Mouse (Mus musculus) hindbrain, embryonic 10.5 days (tissue): ENCODE results near the gene Tada3. TPM values are rescaled to one million over a fixed set of nuclear protein-coding genes. Genes with fewer than 3 reads are reported as not detected.

ENCODE experiments used
- DNase-seq: peaks from one replicate; pipeline ENCODE4 v3.0.0-alpha.2; 2017; ENCODE audit warnings: low spot score
- H3K27ac ChIP-seq: fragments of 300-500 bp; sonication (generic); 2 replicates; pipeline ENCODE4 v1.5.1; 2016; ENCODE audit warnings: mild to moderate bottlenecking, moderate library complexity
- H3K27me3 ChIP-seq: fragments of 300-500 bp; sonication (generic); 2 replicates; pipeline ENCODE4 v1.6.1; 2016; ENCODE audit warnings: mild to moderate bottlenecking; ENCODE audit not compliant: poor library complexity, insufficient read depth, severe bottlenecking
- H3K36me3 ChIP-seq: fragments of 300-500 bp; sonication (generic); 2 replicates; pipeline ENCODE4 v1.6.1; 2016; ENCODE audit warnings: mild to moderate bottlenecking, moderate library complexity
- H3K4me1 ChIP-seq: fragments of 300-500 bp; sonication (generic); replicated peaks from 2 replicates; pipeline ENCODE4 v1.6.1; 2016; ENCODE audit warnings: mild to moderate bottlenecking
- H3K4me3 ChIP-seq: fragments of 300-500 bp; sonication (generic); 2 replicates; pipeline ENCODE4 v1.5.1; 2016; ENCODE audit warnings: mild to moderate bottlenecking, moderate library complexity
- H3K9me3 ChIP-seq: fragments of 300-500 bp; sonication (generic); 2 replicates; pipeline ENCODE4 v1.6.1; 2016; ENCODE audit warnings: mild to moderate bottlenecking, moderate library complexity
- WGBS: fragments of 180-500 bp; shearing (Covaris S2); methylation state at CpG from one replicate; pipeline ENCODE4 v1.1.7; 2016; 5-methylcytosine and 5-hydroxymethylcytosine counted together
- polyA plus RNA-seq: library from polyadenylated mRNA; unstranded; fragments of >200 nt; fragmentation: Nextera tagmentation; extraction: Ambion mirVana; gene quantifications from 2 replicates; pipeline ENCODE4 v1.2.1, GENCODE M21; 2016

The Tada3 gene
- polyA plus RNA-seq, 1 experiment from 2014 or later, result 63.9 TPM

DNA sequence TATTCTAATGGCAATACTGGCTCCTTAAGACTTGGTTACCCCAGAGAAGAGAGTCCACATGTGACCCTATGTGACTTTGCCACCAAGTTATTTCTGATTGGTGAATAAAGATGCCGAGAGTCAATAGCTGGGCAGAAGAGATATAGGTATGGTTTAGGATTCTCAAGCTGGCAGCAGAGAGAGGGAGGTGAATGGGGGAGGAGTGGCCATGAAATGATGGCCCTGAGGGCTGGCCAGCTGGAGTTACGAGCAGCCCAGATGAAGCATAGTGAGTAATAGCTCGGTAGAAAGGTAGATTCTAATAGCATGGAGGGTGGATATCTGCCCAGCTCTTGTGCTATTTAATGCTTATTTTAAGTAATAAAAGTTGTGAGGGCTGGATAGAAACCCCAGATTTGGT is 24.9 kb downstream of the Tada3 start:
- no peak overlapping the region for H3K4me3 ChIP-seq
- 81% methylated on average over 3 of the region's 3 CpGs for WGBS
- H3K4me1 ChIP-seq, result no peaks in the 10 kb centered on the region
- no peaks in the 10 kb centered on the region for H3K27me3 ChIP-seq
- H3K27ac ChIP-seq, result no peak overlapping the region
- no peaks in the 10 kb centered on the region for H3K9me3 ChIP-seq
- no peak for DNase-seq
- H3K36me3 ChIP-seq, result no peaks in the 10 kb centered on the region

DNA sequence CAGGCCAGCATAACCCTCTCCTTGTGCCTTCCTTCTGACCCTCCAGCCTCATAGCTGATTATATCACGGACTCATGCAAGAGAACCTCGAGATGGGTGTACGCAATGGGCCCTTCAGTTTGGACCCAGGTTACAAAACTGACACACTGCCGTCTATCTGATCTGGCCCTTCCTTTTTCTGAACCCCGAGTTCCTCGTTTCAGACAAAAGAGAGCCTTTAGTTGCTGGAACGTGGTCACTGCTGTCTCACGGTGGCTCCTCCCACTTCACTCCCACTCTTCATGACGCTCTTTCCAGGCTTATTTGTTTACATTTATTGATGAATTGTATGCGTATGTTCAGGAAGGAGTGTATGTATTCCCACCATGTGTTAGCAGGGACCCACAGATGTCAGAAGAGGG is 26.0 kb downstream of the Tada3 start:
- Histone ChIP-seq H3K27me3 (no peaks in the 10 kb centered on the region), H3K9me3 (no peaks in the 10 kb centered on the region), H3K36me3 (no peaks in the 10 kb centered on the region), H3K4me3 (no peak overlapping the region), H3K27ac (no peak overlapping the region), H3K4me1 (no peaks in the 10 kb centered on the region)
- 63% methylated on average over 10 of the region's 10 CpGs for WGBS
- no peak for DNase-seq

DNA sequence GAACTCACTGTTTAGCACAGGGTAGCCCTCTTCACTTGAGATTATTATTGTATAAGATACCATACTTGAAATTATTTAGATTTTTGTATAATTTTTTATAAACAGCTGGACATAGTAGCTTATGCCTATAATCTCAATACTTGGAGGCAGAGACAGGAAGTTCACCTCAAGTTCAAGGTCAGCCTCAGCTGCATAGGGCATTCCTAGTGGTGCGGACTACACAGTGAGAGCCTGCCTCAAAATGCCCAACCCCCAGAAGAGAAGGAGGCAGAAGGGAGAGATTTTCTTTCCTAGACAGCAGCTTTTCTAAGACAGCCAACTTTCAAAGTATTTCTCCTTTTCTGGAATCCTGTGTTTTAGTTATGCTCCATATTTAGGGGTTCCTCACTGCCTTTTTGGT is 26.5 kb downstream of the Tada3 start:
- no peak for DNase-seq
- Histone ChIP-seq H3K27ac (no peak overlapping the region), H3K4me3 (no peak overlapping the region), H3K4me1 (no peaks in the 10 kb centered on the region), H3K36me3 (no peaks in the 10 kb centered on the region), H3K9me3 (no peaks in the 10 kb centered on the region), H3K27me3 (no peaks in the 10 kb centered on the region)
- 80% methylated on average over 1 of the region's 1 CpGs for WGBS

DNA sequence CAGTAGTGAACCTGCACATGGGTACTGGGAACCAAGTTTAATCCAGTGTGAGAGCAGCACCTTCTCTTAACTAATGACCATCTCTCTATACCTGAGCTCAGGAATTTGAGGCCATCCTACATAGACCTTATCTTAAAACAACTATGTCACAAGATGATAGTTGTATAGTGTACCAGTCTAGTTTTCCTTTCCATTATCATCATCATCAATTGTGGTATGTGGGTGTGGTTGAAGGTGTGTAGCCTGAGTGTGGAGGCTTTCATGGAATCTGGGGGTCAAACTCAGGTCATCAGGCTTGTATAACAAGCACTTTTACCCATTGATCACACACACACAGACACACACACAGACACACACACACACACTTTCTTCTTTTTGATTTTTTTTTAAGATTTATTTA is 27.1 kb downstream of the Tada3 start:
- H3K4me3 ChIP-seq, result no peak overlapping the region
- DNase-seq, result no peak
- H3K4me1 ChIP-seq, result no peaks in the 10 kb centered on the region
- no peak overlapping the region for H3K27ac ChIP-seq
- no peaks in the 10 kb centered on the region for H3K36me3 ChIP-seq
- H3K9me3 ChIP-seq, result no peaks in the 10 kb centered on the region
- H3K27me3 ChIP-seq, result no peaks in the 10 kb centered on the region

DNA sequence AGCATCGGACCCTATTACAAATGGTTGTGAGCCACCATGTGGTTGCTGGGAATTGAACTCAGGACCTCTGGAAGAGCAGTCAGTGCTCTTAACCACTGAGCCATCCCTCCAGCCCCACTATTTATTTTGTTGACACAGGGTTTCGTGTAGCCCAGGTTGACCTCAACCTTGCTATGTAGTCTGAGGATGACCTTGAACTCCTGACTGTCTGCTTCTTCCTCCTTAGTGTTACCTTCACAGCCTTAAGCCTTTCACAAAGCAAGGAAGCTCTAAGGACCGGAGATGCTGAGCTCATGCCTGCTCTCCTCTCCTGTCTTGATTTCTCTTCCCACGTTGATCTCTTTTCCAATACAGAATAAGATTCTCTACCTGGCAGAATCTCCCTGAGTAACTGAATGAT is 30.8 kb downstream of the Tada3 start:
- no peak for DNase-seq
- WGBS, result 79% methylated on average over 4 of the region's 4 CpGs
- Histone ChIP-seq H3K4me1 (peaks cover 24% of the 10 kb centered on the region), H3K36me3 (no peaks in the 10 kb centered on the region), H3K27me3 (no peaks in the 10 kb centered on the region), H3K27ac (no peak overlapping the region), H3K4me3 (no peak overlapping the region), H3K9me3 (no peaks in the 10 kb centered on the region)

DNA sequence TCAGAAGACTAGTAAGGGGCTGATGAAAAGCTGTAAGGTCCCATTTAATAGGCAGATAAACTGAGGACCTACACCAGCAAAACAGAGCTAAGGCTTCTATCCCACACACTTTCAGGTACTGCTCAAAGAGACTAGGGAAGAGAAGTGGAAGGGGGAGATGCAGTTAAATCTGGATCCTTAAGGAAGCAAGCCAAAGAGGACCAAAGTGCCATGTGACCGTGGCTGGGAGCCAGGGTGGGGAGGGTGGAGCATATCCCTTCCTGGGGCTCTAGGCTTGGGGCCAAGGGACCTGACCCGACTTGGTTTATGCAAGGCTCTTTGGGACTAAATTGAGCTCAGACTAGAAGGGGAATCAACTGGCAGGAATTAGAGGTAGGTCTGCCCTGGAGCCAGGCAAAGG is 33.4 kb downstream of the Tada3 start:
- Histone ChIP-seq H3K4me3 (no peak overlapping the region; the same call in 1 of the 2 replicates), H3K9me3 (no peaks in the 10 kb centered on the region), H3K4me1 (peaks cover 28% of the 10 kb centered on the region), H3K27ac (peak overlapping the region; percentile 90), H3K27me3 (no peaks in the 10 kb centered on the region), H3K36me3 (peaks cover 8% of the 10 kb centered on the region)
- WGBS, result 67% methylated on average over 2 of the region's 2 CpGs
- no peak for DNase-seq

DNA sequence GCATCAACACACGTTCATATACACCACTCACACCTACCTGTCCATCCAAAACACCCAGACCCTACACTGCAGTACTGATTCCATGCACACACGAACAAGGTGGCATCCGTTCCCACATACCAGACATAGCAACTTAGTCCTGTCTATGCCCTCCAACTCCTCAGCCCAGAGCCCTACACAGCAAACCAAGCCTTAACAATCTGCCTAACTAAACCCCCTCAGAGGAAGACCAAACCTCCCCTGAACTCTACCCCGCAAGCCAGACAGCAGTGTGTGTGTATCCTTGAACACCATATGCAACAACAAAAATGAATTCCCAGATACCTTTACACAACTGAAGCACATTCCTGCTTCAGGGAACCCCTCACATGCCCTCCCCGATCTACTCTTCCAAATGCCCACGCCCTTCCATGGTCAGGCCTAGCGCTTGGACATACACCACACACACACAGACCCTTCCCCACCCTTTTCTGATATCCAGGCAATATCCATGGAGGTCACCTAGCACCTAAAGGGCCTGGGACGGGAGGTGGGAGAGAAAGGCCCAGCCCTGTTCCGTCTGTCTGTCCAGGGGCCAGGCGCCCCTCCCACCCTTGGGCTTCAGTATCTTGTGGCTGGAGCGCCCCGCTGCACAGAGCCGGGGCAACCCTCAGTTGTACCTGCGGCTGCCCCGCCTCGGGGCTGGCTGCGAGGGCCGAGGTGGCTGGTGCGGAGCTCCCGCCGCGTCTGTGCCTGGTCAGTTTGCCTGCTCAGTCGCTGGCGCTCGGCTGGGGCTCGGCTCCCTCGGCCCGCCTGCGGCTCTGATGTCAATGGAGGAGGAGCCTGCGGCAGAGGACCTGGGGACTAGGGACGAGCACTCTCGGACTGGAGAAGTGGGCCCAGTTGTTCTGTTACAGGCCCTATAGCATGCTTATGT is 34.2 kb downstream of the Tada3 start, which contains the start of gene Camk1:
Gene Camk1, minus strand, starts transcription at position 808 of the 916 bp plus-strand sequence.
- peak; percentile 69 for DNase-seq
- 18% methylated on average over 32 of the region's 32 CpGs for WGBS
- H3K27ac ChIP-seq, result peak within 1 kb of the TSS; percentile 90
- peaks cover 28% of the 10 kb centered on the region for H3K4me1 ChIP-seq
- H3K4me3 ChIP-seq, result peak within 1 kb of the TSS; percentile 64
- H3K9me3 ChIP-seq, result no peaks in the 10 kb centered on the region
- H3K36me3 ChIP-seq, result peaks cover 14% of the 10 kb centered on the region
- no peaks in the 10 kb centered on the region for H3K27me3 ChIP-seq

DNA sequence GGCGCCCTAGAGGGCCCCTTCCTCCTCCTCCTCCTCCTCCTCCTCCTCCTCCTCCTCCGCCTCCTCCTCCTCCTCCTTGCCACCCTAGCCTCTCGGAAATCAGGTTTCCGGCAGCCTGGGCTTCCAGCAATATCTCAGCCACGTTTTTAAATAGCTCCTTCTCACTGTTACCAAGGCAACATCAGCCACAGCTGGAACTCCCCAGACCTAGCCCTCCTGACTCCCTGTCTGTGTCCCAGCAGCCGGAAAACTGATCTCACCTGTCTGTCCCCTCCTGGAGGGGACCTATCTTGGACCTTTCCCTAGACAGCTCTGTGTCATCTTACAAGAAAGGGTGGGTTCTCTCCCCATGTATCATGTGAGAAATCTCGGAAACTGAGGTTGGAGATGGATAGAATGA is 35.4 kb downstream of the Tada3 start:
- WGBS, result 53% methylated on average over 5 of the region's 7 CpGs
- Histone ChIP-seq H3K27ac (0 out of 2 replicates have a peak overlapping the region, but pooled peaks have one; percentile 5), H3K4me3 (no peak overlapping the region), H3K36me3 (peaks cover 24% of the 10 kb centered on the region), H3K4me1 (peaks cover 28% of the 10 kb centered on the region), H3K27me3 (no peaks in the 10 kb centered on the region), H3K9me3 (no peaks in the 10 kb centered on the region)
- no peak for DNase-seq

DNA sequence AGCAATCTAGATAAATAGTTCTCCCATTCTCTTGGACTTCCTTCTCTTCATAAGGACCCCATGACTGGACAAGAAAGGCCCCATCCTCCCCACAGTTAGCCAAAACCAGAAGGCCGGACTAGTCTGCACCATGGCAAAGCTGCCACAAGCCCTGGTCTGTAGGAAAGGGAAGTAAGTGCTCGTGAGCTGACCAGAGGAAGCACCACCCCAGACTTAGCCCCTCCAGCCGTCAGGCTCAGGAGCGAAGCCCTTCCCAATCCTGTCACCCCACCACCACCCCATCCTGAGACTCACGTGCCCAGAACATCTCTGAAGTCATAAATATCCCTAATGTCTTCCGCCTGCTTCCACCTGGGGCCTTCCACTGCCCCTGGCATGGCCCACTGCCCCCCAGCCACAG is 36.1 kb downstream of the Tada3 start:
- 86% methylated on average over 6 of the region's 6 CpGs for WGBS
- Histone ChIP-seq H3K4me3 (no peak overlapping the region), H3K4me1 (peaks cover 28% of the 10 kb centered on the region)

DNA sequence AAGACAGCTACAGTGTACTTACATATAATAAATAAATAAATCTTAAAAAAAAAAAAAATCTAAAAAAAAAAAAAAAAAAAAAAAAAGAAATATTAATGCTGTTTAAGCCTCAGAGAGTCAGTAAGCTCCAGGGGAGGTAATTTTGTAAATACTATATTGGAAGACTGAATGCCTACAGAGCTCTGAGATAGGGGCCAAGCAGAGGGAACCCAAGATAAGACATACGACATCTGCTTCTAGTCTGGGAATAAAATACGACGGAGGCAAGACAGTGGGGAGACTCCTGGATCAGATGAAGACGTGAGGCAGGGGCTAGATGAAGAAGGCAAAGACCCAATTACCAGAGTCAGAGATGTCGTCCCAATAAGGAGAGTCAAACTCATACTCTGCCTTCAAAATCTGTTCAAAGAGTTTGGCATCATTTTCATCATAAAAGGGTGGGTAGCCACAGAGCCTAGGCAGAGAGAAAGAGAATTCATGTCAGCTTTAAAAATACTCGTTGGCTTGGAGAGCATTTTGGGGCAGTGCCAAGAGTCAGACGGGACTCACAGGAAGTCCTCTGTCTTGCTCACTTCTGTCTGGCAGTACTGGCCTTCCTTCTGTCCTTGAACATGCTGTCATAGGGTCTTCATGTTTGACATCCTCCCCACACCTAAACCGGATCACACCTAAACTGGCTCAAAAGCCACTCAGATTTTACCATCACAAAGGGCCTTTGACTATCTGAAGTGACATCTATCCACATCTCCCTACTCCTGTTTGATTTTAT is 40.6 kb downstream of the Tada3 start:
- Histone ChIP-seq H3K27ac (no peak overlapping the region), H3K9me3 (no peaks in the 10 kb centered on the region), H3K4me1 (peaks cover 6% of the 10 kb centered on the region), H3K36me3 (peaks cover 68% of the 10 kb centered on the region), H3K4me3 (no peak overlapping the region), H3K27me3 (no peaks in the 10 kb centered on the region)
- DNase-seq, result no peak
- WGBS, result 83% methylated on average over 8 of the region's 8 CpGs

More for the DNA sequence above, 36.1 kb downstream of the Tada3 start:
- Histone ChIP-seq H3K27me3 (no peaks in the 10 kb centered on the region), H3K36me3 (peaks cover 26% of the 10 kb centered on the region), H3K27ac (no peak overlapping the region), H3K9me3 (no peaks in the 10 kb centered on the region)
- DNase-seq, result no peak

DNA sequence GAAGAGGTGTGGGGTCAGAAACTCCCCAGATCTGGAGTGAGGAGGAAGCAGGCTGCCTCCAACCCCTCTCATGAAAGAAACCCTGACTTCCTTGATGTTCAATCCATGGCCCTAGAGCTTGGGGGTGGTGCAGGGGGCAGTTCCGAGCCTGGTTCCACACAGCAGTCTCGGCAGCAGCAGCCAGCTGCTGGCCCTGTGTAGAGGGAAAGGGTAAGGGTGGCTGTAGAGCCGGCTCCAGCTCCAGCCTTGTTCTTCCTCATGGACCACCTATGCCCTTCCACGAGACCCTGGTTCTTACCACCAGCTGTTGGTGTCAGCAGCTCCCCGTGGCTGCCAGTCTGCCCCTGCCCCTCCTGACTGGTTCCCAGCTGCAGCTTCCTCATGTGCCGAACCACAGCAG is 43.5 kb downstream of the Tada3 start:
- H3K27me3 ChIP-seq, result no peaks in the 10 kb centered on the region
- WGBS, result 88% methylated on average over 6 of the region's 6 CpGs
- H3K27ac ChIP-seq, result no peak overlapping the region
- H3K36me3 ChIP-seq, result peaks cover 82% of the 10 kb centered on the region
- H3K9me3 ChIP-seq, result no peaks in the 10 kb centered on the region
- H3K4me1 ChIP-seq, result no peaks in the 10 kb centered on the region
- no peak for DNase-seq
- no peak overlapping the region for H3K4me3 ChIP-seq

DNA sequence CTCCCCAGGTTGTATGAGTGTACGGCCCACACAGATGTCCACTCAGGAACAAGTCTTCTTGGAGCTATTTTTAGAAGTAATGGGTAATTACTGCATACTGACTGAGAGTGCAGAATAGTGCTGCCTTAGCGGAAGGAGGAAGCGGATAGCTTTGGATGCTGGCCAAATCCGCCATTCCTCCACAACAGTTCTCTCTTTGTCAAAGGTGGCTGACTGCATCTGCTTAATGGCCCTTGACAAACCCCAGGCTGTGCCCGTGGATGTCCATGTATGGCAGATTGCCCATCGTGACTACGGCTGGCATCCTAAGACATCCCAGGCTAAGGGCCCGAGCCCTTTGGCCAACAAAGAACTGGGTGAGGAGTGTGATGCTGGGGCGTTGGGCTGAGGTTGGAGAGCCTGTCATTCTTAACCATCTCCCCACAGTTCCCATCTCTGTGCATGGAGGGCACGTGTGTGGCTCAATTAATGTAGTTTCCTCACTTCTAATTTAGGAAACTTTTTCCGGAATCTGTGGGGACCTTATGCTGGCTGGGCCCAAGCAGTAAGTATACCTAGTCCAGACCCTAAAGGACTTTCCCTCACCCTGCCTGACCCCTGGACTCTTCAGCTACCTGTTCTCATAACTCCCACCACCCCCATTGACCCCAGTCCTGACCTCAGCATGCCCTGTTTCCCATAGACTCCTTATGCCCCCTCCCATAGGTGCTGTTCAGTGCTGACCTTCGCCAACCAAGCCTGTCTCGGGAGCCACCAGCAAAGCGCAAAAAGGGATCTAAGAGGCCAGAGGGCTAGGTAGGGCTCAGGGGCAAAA is 44.3 kb downstream of the Tada3 start:
- Histone ChIP-seq H3K27me3 (no peaks in the 10 kb centered on the region), H3K4me3 (no peak overlapping the region), H3K9me3 (no peaks in the 10 kb centered on the region), H3K36me3 (peaks cover 85% of the 10 kb centered on the region), H3K27ac (no peak overlapping the region), H3K4me1 (no peaks in the 10 kb centered on the region)
- WGBS, result 93% methylated on average over 14 of the region's 14 CpGs
- DNase-seq, result no peak
